Mouse (Mus musculus): ENCODE measurements around the gene Slc22a18. TPM values are rescaled to one million over a fixed set of nuclear protein-coding genes. Genes with fewer than 3 reads are reported as not detected.
A peak's percentile ranks its signal among the peaks of the same experiment; 100 is the strongest.

Gene Slc22a18
- polyA plus RNA-seq, 1 experiment from 2014 or later = 0.13 TPM

DNA sequence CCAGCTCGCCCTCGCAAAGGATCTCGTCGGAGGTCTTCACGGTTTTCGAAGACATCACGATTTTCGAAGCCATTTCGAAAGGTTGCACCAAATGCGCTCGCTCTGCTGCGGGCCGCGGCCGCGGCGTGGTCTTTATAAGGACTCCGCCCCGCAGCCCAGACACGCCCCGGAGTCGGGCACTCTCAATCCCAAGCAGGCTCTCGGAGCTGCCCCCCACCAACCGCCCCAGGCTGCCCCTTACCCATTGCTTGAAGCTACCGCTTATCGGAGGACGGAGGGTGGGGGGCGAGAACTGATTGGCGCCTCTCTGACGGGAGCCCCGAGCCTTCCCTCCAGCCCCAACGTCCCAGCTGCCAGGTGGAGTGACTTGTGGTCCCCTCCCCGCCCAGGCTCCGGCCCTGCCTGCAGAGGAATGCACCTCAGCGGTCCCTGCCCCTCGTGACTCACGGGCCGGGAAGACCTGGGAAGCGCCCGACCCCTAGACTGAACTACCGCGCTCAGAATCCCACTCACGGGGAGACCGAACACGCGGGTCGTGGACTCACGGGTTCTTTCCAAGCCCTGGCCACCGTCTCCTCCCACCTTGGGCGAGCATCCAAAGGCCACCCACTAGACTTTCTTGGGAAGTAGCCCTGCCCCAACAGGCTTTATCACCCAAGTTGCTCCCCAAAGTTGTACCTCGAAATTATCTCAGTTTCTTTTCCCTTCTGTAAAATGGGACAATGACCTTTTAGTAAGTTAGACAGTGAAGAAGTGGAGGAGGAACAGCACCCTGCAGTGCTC lies 29.1 kb downstream of the Slc22a18 start, which contains the start of gene Phlda2:
Gene Phlda2, minus strand, starts transcription at position 733 of the 783 bp plus-strand sequence.
- DNase-seq (ENCODE audit: low read depth, low spot score) (no peak), ATAC-seq (peak; percentile 13)
- peaks cover 11% of the 10 kb centered on the region for H3K27me3 ChIP-seq
- TF ChIP-seq CTCF (IDR thresholded peaks at IDR 0.05) = no peak
- ChIA-PET POLR2A (interaction anchor here (0.6 kb wide), 1 partner anchor 126 kb away, joined by 7 read pairs; no protein-coding TSS in a partner anchor), CTCF (interaction anchor here (1.1 kb wide), 1 partner anchor 10 kb away, joined by 3 read pairs; no protein-coding TSS in a partner anchor)
- in situ Hi-C loops (cut with MboI; ENCODE audit: low pct_unique_long_range_greater_than_20kb) = no loop called here

DNA sequence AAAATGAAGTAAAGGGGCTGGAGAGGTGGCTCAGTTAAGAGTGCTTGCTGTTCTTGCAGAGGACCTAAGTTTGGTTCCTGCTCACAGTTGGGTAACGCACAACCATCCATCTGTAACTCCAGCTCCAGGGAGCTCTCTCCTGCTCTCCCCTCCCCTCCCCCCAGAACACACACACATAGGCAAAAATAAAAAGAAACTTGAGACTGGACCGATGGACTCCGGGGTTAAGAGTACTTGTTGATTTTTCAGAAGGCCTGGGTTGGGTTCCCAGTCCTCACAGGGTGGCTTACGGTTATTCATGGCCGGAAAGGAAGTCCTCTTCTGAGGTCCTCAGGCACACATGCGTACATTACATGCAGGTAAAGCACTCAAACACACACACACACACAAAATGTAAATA lies 30.4 kb downstream of the Slc22a18 start:
- CTCF ChIA-PET = interaction anchor here (0.6 kb wide), 1 partner anchor 38 kb away, joined by 3 read pairs; no protein-coding TSS in a partner anchor

DNA sequence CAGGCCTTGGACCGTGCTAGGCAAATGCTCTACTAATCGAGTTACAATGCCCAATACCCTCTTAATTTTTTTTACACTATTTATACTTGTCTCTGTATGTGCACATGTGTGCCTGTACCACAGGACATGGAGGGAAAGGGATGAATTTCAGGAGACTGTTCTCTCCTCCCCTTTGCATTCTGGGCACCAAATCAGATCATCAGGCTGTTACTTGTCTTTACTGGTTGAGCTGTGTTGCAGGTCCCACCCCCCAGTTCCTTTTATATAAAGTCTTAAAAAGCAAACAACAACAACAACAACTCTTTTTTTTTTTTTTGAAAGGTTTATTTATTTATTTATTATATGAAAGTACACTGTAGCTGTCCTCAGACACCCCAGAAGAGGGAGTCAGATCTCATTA lies 31.9 kb downstream of the Slc22a18 start:
- in situ Hi-C loops (cut with MboI; ENCODE audit: low pct_unique_long_range_greater_than_20kb) = no loop called here
- H3K27me3 ChIP-seq = peaks cover 11% of the 10 kb centered on the region
- DNase-seq (ENCODE audit: low read depth, low spot score) = no peak
- no peak for TF ChIP-seq CTCF (IDR thresholded peaks at IDR 0.05)
- ATAC-seq = no peak
- ChIA-PET CTCF (interaction anchor here (0.7 to 1.8 kb wide), 6 partner anchors 10 to 357 kb away, joined by 3 to 10 read pairs (median 4); no protein-coding TSS in a partner anchor), POLR2A (no interaction called here)

More for the DNA sequence above, 30.4 kb downstream of the Slc22a18 start:
- POLR2A ChIA-PET = no interaction called here
- DNase-seq (ENCODE audit: low read depth, low spot score) = no peak
- peaks cover 11% of the 10 kb centered on the region for H3K27me3 ChIP-seq
- in situ Hi-C loops (cut with MboI; ENCODE audit: low pct_unique_long_range_greater_than_20kb) = no loop called here
- no peak for ATAC-seq
- no peak for TF ChIP-seq CTCF (IDR thresholded peaks at IDR 0.05)

DNA sequence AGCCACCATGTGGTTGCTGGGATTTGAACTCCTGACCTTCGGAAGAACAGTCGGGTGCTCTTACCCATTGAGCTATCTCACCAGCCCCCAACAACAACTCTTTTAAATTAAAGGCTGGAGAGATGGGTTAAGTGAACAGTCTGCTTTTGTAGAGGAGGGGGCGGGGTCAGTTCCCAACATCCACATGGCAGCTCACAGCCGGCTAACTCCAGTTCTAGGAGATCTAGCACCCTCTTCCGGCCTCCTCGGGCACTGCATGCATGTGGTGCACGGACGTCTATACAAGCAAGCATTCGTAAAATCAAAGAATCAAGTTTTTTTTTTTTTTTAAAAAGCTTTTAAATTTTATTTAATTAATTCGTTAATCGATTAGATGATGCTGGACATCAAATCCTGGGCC lies 32.3 kb downstream of the Slc22a18 start:
- ChIA-PET CTCF (interaction anchor here (0.7 to 1.8 kb wide), 8 partner anchors 10 to 357 kb away, joined by 3 to 10 read pairs (median 4); no protein-coding TSS in a partner anchor), POLR2A (no interaction called here)
- no peak for DNase-seq (ENCODE audit: low read depth, low spot score)
- no peak for TF ChIP-seq CTCF (IDR thresholded peaks at IDR 0.05)
- in situ Hi-C loops (cut with MboI; ENCODE audit: low pct_unique_long_range_greater_than_20kb) = no loop called here
- H3K27me3 ChIP-seq = peaks cover 11% of the 10 kb centered on the region
- no peak for ATAC-seq

DNA sequence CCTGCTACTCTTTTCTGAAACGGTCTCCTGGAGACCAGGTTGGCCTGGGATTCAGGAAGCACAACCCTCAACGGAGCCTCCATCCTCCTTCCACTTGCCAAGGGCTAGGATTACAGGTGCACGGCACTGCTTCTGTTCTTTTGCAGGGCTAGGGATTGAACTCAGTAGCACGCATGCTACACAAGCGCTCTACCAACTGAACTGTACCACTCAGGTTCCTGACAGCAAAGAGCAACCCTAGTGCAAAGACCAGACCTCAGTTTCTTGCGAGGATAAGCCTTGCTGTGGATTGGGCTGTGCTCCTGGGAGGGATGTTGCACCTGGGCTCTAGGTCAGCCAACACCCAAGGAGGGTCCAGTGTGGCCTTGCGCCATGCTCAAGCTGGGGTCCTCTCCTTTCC lies 32.7 kb downstream of the Slc22a18 start:
- in situ Hi-C loops (cut with MboI; ENCODE audit: low pct_unique_long_range_greater_than_20kb) = no loop called here
- no peak for TF ChIP-seq CTCF (IDR thresholded peaks at IDR 0.05)
- H3K27me3 ChIP-seq = peaks cover 11% of the 10 kb centered on the region
- ChIA-PET POLR2A (no interaction called here), CTCF (interaction anchor here (0.9 to 1.8 kb wide), 6 partner anchors 12 to 358 kb away, joined by 3 to 10 read pairs (median 4); no protein-coding TSS in a partner anchor)
- DNase-seq (ENCODE audit: low read depth, low spot score) (no peak), ATAC-seq (no peak)

DNA sequence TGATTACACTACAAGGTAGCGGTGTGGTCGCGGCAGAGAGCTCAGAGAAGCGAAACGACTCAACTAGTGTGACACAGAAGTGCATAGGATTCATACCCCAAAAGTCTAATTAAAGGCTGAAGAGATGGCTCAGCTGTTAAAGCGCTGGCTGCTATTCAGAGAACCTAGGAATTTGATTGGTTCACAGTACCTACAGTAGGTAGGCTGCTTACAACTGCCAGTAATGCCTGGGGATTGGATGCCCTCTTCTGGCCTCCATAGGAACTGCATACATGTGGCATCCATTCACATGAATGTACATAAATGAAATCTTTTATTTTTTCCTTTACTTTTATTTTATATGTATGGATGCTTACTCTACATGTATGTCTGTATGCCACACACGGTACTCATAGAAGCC lies 33.1 kb downstream of the Slc22a18 start:
- peaks cover 9% of the 10 kb centered on the region for H3K27me3 ChIP-seq
- TF ChIP-seq CTCF (IDR thresholded peaks at IDR 0.05) = peak; percentile 86
- ATAC-seq = no peak
- CTCF ChIA-PET = interaction anchor here (1.1 to 1.8 kb wide), 5 partner anchors 12 to 355 kb away, joined by 3 to 10 read pairs (median 4); no protein-coding TSS in a partner anchor
- POLR2A ChIA-PET = no interaction called here
- in situ Hi-C loops (cut with MboI; ENCODE audit: low pct_unique_long_range_greater_than_20kb) = no loop called here
- DNase-seq (ENCODE audit: low read depth, low spot score) = no peak

DNA sequence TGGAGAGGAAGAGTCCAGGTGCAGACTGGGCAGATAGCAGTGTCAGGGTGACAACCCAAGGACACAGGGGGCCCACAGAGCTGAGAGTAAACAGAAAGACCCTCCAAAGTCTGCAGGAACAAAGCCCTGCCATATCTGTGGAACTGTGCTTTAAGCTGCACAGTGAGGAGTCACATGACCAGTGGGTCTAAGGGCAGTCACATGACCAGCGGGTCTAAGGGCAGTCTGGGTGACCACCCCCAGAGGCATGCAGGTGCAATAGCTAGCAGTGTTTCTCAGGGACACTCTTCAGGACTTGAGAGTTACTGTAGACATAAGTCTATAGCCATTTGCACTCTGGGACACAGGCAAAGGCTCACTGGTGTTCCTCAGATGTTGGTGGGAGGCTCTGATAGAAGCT lies 36.0 kb downstream of the Slc22a18 start:
- in situ Hi-C loops (cut with MboI; ENCODE audit: low pct_unique_long_range_greater_than_20kb) = no loop called here
- no peaks in the 10 kb centered on the region for H3K27me3 ChIP-seq
- CTCF ChIA-PET = interaction anchor here (2.6 kb wide), 1 partner anchor 43 kb away, joined by 6 read pairs; no protein-coding TSS in a partner anchor
- DNase-seq (ENCODE audit: low read depth, low spot score) (no peak), ATAC-seq (no peak)
- POLR2A ChIA-PET = no interaction called here
- no peak for TF ChIP-seq CTCF (IDR thresholded peaks at IDR 0.05)

DNA sequence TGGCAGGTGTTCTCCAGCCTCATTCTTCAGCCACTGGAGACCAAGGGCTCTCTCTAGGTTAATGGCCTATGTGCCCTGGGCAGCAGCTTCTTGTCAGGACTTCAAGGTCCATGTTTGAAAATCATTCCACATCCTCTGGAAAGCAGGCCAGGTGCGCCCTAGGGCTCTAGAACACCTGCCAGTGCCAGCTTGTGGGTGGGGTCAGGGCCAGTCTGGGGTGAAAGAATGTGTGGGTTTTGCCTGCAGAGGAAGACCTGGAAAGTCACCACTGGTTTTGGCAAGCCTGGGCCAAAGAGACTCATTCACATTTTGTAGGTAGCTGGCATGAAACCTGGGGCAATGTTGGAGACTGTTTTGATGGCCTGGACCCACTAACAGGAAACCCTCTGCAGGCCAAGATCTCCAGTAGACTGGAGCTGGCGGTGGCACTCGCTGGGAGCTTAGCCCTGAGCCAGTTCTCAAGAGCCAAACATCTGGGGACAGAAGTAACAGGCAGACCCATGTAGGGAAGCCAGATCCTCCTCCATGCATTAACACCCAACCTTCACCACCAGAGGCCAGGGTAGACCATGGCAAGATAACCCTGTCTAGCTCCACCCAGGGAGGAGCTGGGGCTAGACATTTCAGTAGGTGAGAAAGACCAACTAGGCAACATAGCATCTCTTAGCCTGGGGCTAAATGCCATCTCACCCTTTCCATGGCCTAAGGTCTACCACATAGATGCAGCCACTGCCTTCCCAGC lies 37.2 kb downstream of the Slc22a18 start:
- ChIA-PET POLR2A (interaction anchor here (0.6 kb wide), 1 partner anchor 388 kb away, joined by 3 read pairs; no protein-coding TSS in a partner anchor), CTCF (interaction anchor here (1.1 to 2.6 kb wide), 2 partner anchors 40 to 44 kb away, joined by 3 to 6 read pairs; no protein-coding TSS in a partner anchor)
- ATAC-seq (no peak), DNase-seq (ENCODE audit: low read depth, low spot score) (no peak)
- H3K27me3 ChIP-seq = no peaks in the 10 kb centered on the region
- no peak for TF ChIP-seq CTCF (IDR thresholded peaks at IDR 0.05)
- in situ Hi-C loops (cut with MboI; ENCODE audit: low pct_unique_long_range_greater_than_20kb) = no loop called here

DNA sequence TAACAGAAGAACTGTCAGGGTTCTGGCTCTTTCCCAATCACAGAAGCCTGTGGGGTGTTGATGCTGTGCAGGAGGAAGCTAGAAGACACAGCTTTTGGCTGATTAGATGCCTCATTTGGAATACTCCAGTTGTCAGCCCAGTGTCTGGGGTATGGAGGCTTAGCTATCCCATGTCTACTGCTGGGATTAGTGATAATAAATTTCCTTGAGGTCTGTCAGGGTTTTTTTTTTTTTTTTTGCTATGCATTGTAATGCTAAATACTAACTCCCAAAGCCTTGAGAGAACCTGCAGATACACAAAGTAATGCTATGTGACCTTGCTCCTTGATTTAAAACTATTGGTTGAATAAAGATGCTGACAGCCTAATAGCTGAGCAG lies 37.8 kb downstream of the Slc22a18 start:
- ChIA-PET POLR2A (interaction anchor here (0.7 kb wide), 1 partner anchor 923 kb away, joined by 4 read pairs; no protein-coding TSS in a partner anchor), CTCF (interaction anchor here (1.1 to 2.6 kb wide), 3 partner anchors 41 to 45 kb away, joined by 3 to 6 read pairs (median 4); no protein-coding TSS in a partner anchor)
- ATAC-seq = no peak
- DNase-seq (ENCODE audit: low read depth, low spot score) = no peak
- in situ Hi-C loops (cut with MboI; ENCODE audit: low pct_unique_long_range_greater_than_20kb) = no loop called here
- no peak for TF ChIP-seq CTCF (IDR thresholded peaks at IDR 0.05)
- no peaks in the 10 kb centered on the region for H3K27me3 ChIP-seq

DNA sequence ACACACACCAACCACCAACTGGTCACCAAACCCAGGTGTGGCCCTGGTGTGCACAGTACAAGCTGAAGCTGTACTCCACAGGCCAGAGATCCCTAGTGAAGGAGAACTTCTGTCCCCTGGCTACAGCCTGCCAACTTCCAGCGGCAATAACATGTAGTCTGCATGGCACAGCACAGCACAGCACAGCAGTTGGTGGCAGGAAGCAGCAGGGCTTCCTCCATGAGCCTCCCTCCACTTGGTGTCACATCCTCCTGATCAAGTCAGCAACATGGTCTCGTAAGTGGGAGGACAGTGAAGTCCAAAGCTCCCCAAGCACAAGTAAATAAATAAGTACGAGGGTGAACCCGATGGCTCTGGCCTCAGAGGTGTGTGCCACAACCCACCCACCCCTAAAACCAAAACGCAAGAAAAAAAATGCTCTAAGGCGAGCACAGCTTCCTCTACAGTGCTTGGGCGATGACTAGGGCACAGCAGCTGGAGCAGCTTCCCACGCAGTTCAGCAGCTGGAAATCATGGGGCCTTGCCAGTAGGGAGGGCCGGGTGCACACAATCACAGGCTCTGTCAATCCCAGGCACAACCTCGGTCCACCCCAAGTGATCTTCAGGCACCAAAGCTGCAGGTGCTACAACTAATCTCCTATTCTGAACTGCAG lies 40.4 kb downstream of the Slc22a18 start:
- CTCF ChIA-PET = no interaction called here
- ATAC-seq (no peak), DNase-seq (ENCODE audit: low read depth, low spot score) (no peak)
- TF ChIP-seq CTCF (IDR thresholded peaks at IDR 0.05) = no peak
- in situ Hi-C loops (cut with MboI; ENCODE audit: low pct_unique_long_range_greater_than_20kb) = no loop called here
- no peaks in the 10 kb centered on the region for H3K27me3 ChIP-seq
- POLR2A ChIA-PET = interaction anchor here (0.8 kb wide), 1 partner anchor 34 kb away, joined by 3 read pairs; no protein-coding TSS in a partner anchor
